Mouse (Mus musculus): Measurements from ENCODE around the gene Vmp1.
A peak's percentile ranks its signal among the peaks of the same experiment; 100 is the strongest.

Gene Vmp1

DNA sequence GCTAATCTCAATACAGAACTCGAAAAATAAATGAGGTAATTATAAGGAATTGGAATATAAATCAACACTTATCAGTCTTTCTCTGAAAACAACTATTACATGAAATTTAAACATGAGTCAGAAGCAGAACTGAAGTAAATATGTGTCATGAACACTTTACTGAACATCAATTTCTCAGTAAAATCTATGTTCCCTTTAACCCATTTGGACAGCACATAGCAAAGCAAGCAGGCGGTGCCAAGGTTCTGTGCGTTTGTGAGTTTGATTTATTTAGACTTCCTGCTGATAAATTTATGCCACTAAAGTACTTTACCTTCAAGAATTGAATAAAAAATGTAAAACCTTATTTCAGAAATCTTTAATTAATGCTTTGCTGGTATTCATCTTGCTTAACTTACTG lies 54.2 kb downstream of the Vmp1 start:
- DNase-seq: no peak

DNA sequence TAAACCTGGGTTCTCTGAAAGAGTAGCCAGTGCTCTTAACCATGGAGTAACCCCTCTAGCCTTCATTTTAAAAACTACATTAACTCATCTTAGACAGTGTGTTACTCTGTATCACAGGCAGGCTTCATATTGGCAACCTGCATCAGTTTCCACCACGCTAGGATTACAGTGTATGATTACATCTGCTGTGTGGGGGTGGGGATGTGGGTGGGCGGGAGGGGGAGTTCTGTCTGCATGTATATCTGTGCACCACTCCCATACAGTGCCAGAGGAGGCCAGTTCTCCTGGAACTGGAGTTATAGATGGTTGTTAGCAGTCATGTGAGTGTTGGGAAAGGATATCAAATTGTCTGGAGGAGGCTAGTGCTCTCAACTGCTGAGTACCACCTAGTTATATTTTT lies 55.2 kb downstream of the Vmp1 start:
- DNase-seq: no peak

DNA sequence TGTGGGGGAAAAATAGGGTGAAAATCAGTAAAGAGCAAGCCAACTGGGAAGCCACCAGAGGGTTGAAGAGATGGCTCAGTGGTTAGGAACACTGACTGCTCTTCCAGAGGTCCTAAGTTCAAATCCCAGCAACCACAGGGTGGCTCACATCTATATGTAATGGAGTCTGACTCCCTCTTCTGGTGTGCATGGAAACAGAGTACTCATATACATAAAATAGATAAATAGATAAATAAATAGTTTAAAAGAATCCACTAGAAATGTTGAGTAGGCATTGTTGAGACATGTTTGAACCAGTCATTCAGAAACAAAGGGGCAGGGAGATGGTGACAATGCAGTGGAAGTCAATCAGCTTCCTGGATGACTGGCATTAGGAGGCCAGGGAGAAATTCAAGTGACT lies 56.0 kb downstream of the Vmp1 start:
- no peak for DNase-seq

DNA sequence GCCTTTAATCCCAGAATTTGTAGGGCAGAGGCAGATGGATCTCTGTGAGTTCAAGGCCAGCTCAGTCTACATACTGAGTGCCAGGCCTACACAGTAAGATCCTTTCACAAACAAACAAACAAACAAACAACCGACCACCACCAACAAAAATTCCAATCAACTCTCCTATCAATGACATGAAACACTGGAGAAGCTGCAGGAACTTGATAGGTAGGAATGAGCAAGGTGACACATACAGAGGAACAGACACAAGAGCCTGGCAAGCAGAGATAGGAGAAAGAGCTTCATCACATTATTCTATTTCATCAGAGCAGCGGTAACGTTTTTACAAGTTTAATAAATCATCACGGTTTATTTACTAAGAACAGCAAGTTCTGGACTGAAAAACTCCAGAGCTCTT lies 56.9 kb downstream of the Vmp1 start:
- no peak for DNase-seq

DNA sequence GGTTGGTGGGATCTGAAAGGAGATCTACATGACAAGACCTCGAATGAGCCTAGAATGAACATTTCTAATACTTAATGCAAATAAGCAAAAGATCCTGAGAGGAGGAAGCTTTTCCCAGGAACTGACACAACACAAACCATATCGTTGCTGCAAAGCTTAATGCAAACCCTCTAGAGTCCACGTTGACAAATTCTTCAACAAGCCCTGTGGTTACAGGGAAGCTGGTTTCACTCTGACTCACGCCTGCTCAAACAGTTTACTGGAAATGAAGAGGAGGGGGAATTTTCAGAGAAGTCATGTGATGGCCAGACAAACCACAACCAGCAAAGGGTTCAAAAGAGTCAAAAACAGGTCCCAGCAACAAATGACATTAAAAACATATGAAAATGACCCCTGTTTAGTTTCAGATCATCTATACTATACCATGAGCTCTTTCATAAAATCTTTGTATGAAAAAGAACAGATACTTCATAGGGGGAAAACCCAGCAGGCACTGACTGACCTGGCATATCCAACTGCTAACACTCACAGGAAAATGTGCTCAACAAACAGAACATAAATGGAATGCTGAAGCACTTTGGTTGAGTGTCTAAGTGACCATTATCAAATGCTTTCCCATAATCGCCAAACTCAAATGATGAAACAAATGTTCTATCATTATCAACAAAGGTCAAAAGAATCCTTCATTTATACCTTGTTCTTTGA lies 59.2 kb downstream of the Vmp1 start:
- peak; percentile 8 for DNase-seq

DNA sequence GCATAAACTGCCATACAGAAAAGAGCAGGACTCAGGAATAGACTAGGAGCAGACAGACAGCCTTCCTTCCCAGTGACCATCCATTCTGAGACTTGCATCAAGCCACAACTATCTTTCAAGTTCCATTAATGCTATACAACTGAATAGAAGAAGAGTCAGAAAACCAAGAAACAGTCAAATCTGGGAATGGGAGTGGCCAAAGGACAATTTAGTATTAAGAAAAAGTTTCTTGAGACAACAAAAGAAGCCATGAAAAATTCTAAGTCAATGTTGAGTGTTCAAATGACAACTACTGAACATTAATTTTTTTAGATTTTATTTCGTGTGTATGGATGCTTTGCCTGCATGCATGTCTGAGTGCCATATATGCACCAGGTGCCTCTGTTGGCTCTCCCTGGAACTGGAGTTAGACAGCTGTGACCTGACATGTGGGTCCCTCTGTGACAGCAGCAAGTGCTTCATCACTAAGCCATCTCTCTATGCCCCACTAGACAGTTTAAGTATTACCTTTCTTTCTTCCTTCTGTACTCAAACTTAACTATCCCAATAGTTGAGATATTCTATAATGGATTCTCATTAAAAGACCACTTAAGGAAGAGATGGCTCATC lies 60.1 kb downstream of the Vmp1 start:
- DNase-seq: no peak

DNA sequence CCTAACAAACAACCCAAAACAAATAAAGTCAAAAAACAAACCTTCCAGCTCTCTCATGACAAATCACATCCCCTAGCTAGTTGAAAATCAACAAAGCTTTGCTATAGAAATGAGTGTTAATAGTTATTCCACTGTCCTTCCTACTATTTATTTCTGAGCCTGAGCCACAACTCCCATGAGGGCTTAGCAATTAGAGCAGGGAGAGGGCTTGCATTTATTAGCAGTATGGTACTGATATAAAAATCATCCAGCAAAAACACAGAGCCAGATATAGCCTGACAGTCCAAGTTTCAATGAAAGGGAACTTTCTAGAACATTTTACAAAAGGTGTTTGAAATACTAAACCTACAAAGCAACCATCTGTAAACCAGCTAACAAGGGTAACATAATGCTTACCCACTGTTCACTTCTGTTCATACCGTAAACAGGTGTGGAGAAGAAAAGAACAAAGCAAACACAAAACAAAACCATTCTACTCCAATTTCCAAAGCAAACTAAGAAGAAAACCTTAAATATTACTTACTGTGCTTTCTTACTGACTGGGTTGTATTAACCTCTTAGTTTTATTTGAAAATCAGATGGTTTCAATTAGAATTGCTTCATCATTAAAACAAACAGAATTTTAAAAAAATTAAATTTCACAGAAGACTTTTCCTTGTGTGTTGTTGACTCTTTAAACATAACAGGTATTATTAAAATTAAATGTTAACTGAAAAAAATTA lies 61.3 kb downstream of the Vmp1 start:
- DNase-seq: no peak

DNA sequence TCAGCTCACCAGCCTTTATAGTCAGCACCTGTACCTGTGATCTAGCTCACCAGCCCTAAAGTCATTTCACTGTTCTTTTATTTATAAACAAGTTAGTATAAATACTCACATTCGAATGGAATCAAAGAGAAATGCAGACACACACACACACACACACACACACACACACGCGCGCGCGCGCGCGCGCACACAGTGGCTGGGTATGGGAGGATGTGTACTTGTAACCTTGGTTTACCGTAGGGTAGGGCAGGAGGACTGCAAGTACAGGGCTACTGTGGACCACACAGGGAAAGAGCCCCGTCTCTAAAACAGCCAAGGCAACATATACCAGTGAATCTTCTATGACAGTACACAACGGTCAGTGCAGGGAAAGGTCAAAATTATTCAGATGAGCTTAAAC lies 62.5 kb downstream of the Vmp1 start:
- peak; percentile 6 for DNase-seq

DNA sequence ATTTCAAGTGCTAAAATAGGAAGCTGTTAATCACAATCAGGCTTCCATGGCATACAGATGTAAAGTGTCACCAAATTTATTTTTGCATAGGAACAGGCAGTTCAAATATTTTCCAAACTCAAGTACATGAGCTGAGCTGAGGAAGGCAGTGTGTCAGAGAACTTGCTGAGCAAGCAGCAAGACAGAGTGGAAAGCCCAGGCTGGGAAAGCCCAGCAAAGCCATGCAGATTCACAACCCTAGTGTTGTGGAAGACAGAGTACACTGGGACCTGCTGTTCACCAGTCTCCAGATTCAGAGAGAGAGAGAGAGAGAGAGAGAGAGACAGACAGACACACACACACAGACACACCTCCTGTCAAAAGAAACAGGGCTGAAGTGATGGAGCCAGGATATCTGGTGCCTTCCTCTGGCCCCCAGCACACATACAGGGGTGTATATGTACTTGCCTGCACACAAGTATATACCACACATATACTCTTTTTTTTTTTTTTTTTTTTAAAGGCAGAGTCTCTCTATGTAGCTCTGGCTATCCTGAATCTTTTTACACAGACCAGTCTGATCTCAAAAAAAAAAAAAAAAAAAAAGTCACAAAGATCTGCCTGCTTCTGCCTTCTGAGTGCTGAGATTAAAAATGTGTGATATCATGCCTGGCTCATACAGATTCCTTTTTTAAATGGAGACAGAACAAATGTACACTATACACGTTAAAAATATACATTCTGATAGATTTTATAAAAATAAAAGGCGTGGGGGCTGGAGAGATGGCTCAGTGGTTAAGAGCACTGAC lies 64.9 kb downstream of the Vmp1 start:
- DNase-seq: no peak

DNA sequence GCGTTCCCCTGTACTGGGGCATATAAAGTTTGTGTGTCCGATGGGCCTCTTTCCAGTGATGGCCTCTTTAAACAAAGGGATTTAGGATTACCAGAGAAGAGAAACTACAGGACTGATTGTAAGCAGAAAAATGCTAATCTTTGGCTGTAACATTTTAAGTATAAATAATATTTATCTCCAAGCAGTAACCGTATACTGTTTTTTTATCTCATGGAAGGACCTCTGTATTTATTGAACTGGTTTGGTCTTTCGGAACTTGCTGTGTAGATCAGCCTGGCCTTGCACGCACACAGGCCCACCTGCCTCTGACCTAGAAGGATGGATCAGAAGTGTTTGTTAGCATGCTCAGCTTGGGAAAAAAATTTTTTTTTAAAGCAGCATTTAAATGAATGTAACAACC lies 69.0 kb downstream of the Vmp1 start:
- DNase-seq: no peak

DNA sequence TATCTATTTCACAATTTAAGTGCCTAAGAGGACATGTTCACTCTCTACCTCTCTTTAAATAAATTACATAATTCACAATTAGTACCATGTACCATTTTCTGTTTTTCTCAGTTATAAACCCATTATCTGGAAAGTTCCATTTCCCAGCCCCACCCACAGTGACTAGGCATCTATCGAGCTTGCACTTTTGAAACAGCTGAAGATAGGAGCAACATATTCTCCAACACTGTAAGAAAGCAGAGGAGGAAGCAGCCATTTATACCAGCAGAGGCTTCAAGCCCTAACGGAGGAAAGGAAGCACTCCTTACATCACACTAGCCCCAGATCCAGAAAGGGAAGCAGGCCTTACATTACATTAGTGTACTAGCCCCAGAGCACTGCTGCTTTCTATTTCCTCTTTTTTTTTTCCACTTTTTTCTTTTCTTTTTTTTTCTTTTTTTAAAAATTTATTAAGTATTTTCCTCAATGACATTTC lies 69.5 kb downstream of the Vmp1 start:
- DNase-seq: no peak

DNA sequence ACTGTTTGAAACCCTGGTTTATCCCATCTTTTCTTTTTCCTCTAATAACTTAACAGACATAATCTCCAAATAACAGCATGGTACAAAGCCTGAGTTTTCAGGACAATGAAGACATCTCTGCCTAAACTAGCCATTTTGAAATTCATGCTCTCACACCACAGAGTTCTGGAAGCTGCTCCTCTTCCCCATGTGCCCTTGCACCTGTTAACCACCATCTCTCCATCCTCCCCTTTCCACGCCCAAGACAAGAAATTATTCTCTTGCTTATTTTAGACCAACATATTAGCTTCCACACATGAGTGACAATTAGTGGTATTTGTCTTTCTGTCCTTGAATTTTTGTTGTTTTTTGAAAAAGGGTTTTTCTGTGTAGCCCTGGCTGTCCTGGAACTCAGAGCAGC lies 71.6 kb downstream of the Vmp1 start:
- no peak for DNase-seq

DNA sequence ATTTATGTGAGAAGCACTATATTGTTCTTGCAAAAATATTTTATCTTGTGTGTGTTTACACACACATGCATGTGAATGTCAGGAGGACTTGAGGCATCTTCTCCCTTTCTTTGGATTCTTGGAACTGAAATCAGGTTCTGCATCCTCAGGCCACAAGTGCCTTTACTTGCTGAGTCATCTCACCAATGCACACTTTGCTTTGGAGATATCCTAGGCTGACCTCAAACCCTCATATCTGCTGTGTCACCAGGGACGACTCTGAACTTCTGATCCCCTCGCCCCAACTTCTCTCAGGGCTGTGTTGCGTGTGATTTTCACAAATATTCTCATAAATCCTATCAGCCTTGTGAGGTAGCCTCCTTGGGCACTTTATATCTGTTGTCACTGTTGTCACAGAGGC lies 73.4 kb downstream of the Vmp1 start:
- DNase-seq: no peak

DNA sequence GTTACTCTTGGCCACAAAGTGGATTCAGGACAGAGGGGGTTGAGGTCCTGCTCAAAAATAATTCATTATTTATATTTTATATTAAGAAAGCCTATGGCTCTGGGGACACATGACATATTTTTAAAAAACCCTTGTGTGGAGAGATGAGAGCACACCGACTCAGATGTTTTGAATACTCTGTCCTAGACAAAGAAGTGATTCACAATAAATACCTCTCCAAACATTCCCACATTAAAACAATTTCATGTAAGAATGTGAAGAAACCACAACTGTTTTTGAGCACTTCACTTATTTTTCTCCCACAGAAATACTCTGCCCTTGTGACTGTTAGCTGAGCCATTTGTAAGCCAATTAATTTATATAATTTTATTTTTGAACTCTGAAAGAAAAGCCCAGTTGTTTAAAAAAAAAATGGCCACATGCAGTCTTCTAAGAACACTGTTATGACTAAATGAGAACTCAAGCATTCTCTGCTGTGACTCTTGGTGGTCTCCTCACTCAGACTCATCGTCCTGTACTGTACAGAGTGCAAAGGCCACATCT lies 75.8 kb downstream of the Vmp1 start:
- DNase-seq: no peak

DNA sequence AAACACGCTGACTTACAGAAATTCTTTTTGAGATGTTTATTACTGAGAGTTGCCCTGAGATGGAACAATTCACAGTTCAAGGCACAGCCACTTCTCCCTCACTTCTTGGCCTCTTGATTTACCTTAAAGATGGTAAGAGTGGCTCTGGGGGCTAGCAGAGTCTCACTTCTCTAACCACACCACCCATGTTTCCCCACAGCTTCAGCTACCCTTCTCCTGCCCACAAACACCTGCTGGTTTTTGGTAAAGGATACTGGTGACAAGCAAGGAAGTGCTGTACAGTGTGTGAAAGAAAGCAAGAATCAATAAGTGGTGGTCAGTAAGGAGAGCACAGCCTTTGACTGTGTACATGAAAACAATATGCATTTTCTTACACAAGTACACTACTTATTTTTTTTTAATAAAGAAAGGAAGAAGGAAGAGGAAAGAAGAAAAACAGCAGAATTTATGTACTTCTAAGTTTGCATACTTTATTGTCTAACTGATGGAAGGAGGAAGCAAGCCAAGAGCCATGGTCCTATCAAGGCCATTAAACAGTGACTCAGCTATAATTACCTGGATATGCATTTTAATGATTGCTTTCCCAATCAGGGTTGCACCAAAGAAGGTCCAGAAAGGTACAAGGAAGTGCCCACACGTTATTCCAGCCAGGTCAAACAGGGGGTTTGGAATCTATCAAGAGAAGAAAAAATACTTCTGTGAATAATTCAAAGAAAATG lies 76.9 kb downstream of the Vmp1 start:
- DNase-seq: no peak

DNA sequence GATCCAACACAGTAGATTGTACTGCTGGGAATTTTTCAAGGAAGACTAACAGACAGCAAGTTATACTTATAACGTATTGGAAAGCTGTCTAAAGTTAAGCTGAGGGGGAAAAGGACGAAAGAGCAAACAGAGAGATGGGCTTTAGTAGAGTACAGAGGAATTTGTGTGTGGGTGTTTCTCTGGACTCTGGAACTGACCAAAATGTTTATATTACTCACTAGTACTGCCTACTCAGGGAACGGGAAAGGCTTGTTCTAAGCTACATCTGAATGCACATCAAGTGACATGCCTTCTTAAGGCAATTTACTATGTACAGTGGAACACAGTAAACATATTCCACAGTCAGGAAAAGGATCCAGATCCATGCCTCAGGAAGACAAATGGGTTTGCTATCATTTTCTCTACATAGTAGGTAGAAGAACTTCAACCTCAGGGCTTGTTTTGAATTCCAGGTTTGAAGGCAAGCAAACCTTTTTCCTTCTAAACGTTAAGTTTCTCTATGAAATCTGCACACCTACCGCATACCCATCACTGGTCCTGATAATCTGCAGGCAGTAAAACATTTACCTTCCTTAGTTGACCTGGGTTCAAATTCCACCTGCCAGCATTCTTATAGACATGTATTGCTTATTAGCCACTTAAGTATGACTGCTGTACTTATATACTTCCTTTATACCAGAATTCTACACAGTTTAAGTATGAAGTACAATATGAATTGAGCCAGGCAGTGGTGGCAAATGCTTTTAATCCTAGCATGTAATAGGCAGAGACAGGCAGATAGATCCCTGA lies 78.7 kb downstream of the Vmp1 start:
- no peak for DNase-seq

DNA sequence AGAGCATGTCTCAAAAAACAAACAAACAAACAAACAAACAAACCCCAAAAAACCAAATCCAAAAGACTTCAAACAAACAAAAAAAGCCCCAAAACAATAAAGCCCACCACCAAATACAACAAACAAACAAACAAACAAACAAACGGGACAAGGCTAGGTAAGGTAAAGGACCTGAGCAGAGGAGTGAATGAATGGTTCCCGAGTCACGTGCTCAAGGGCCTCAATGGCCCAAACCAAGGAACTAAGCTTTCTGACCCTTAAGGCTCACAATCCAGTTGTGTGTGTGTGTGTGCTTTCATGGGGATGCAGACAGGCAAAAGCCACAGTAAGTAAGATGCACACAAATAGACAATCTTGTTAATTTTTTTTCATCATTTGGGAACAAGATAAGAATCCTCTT lies 79.3 kb downstream of the Vmp1 start:
- no peak for DNase-seq

DNA sequence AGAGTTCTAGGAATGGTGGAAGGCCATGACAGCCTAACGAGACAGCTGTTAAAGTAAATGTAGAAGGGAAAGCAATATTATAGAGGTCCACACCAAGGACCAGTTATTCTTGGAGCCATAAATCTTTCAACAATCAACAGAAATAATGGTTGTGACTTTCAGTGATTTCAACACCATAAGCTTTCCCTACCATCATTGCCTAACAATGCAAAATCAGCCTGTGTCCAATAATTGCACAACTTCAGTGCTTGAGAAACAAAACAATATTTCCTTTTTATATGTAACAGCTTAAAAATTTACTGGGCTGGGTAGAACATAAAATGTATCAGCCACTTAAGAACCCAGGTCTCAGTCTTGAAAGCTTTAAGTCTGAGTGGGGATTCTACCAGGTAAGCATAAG lies 79.9 kb downstream of the Vmp1 start:
- DNase-seq: no peak

DNA sequence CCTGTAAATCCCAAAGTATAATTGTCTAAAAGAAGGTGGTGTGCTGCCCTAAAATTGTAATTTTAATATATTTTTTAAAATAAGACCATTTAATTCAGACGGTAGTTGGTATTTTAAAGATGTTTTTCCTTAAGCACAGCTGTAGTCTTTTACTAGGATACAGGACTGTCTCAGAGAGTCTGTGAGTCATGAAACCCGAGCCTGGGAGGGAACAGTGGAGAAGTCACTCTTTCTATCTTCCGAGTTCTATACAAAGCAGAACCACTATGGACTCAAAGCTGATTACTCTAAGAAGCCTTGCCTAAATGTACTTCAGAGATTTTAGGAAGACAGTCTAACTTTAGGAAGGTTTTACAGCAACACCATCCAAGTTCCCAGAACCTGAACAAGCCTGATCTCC lies 81.5 kb downstream of the Vmp1 start:
- no peak for DNase-seq

DNA sequence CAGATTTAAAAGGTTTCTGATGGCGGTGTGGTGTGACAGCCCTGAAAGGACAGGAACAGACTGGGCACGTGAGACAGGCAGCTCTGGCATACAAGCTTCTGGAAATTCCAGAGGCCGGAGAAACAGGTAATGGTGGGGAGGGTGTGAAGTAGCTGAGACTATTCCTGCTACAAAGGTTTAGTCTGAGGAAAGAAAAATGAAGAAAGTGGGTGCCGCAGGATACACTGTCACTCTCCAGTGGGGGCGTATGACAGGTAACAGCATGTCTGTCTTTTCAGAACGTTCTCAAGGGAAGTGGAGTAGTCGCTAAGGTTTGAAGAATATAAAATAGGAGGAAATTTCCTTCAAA lies 83.5 kb downstream of the Vmp1 start:
- no peak for DNase-seq

DNA sequence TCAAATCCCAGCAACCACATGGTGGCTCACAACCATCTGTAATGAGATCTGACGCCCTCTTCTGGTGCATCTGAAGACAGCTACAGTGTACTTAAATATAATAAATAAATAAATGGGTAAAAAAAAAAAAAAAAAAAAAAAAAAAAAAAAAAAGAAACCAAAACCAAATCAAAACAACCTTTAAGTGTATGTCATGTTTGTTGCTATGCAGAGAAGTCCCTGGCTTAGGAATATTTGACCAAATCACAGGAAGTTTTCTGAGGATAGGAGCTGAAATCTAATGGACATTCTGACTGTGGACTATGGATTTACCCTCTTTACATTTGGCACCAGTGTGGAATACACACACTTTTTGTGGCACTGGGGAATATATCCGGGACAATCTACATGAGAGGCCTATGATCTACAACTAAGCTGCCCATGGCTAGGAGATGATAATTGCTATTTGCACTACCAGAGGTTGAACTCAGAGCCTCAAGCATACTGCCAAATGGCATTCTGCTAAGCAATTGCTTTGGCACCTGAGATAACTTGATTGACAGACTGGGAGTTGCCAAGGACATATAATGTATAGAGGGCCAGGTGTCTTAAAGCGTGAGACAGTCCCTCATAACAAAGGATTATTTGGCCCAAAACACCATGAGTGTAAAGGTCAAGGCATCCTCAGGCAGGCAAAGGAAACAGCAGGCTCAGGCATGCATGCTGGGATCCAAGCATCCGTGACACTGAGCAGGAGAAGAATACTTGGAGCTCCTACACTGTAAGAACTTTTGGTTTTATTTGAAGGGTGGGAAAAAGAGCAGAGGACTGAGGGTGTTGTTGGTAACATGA lies 84.0 kb downstream of the Vmp1 start:
- DNase-seq: no peak

All from thymus, postnatal 25 days (tissue).